Mouse (Mus musculus) heart, adult 2 months (tissue): ENCODE measurements at regions not wholly inside any gene's neighbourhood (a gene's known extent, or its start where the extent isn't known, plus 50 kb on each side); places are given as distances from the start of the nearest gene placed in this dataset.

Experiments
- CTCF ChIP-seq: fragments of 200-600 bp; IDR thresholded peaks from 2 replicates; pipeline ENCODE4 v1.8.1; 2022; ENCODE audit warnings: antibody characterized with exemption, mild to moderate bottlenecking, moderate library complexity
- EP300 ChIP-seq: fragments of 200-500 bp; IDR thresholded peaks from 2 replicates; pipeline ENCODE4 v1.6.1; 2011; ENCODE audit warnings: low read depth, low read length, control low read depth; ENCODE audit not compliant: insufficient read depth
- POLR2A ChIP-seq: fragments of 200-500 bp; IDR thresholded peaks from 2 replicates; pipeline ENCODE4 v1.6.1; 2011; ENCODE audit warnings: mild to moderate bottlenecking, low read depth, low read length, control low read depth; ENCODE audit not compliant: insufficient read depth

GRCm38 (mm10) chr13:73383585-73383984, 55.2 kb upstream of the Ndufs6 start:
- no peak for TF ChIP-seq EP300
- TF ChIP-seq CTCF: peak; percentile 85
- TF ChIP-seq POLR2A: no peak
